Mouse (Mus musculus) activated CD4-positive, CD25-positive, alpha-beta regulatory T cell, adult 4 months (primary cell): Measurements from ENCODE around the gene Syne1. TPM values are rescaled to one million over a fixed set of nuclear protein-coding genes. Genes with fewer than 3 reads are reported as not detected.

Experiments
- ATAC-seq: one replicate; pipeline ENCODE4 v1.8.0; 2017
- polyA plus RNA-seq, 2 experiments: library from polyadenylated mRNA; unstranded; fragments of 100-300 nt; shearing (Covaris generic); gene quantifications; one replicate each; pipeline ENCODE4 v1.2.1; 2017

Syne1 gene
- 10 to 100 TPM; 14.7 to 17.8 TPM for polyA plus RNA-seq

GRCm38 (mm10) chr10:5551382-5551781 lies at the start of gene Syne1:
Gene Syne1 (minus strand): TSS chr10:5551482.
- no peak for ATAC-seq

- peak; percentile 63 for ATAC-seq
These were observed 48.8 kb upstream of the Syne1 start for GRCm38 (mm10) chr10:5600123-5600522.

DNA sequence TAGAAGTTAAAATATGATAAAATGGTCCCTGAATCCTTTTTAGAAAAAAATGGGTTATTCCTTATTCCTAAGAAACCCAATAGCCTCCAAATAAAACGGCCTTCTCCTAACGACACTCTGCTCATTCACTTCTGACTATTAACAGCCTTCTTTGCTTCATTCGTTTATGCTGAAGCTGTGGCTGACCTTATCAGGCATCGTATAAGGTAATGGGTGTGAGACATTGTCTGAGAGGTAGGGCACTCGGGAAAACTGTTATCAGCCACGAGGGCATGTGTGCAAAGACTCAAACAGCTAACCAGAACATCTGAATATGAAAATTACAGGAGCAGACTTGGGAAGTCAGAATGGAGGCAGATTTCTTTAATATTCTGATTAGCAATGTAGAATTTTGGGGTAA lies 45.3 kb upstream of the Syne1 start:
- no peak for ATAC-seq

GRCm38 (mm10) chr10:5594457-5594856 lies 43.2 kb upstream of the Syne1 start:
- no peak for ATAC-seq

- no peak for ATAC-seq
These were observed 42.2 kb upstream of the Syne1 start, which contains the start of gene Myct1 for GRCm38 (mm10) chr10:5593464-5593863. Gene Myct1 (plus strand): TSS chr10:5593775.

- no peak for ATAC-seq
These were observed 40.7 kb upstream of the Syne1 start for GRCm38 (mm10) chr10:5591996-5592395.

GRCm38 (mm10) chr10:5591061-5591460 lies 39.8 kb upstream of the Syne1 start:
- ATAC-seq, result no peak

DNA sequence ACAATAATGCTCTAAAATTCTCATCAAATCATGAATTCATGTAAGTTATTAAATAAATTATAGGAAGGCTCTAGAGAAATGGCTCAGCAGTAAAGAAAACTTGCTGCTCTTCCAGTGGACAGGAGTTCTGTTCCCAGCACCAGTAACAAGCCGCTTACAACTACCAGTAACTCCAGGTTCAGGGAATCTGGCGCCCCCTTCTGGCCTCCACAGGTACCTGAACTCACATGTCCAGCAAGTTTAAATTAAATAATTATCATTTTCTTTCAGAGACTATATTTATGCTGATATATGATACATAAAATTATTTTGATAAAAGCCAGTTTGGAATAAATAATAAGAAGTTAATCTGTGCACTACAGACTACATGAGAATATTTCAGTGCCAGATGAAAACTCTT lies 22.0 kb upstream of the Syne1 start:
- ATAC-seq, result no peak

DNA sequence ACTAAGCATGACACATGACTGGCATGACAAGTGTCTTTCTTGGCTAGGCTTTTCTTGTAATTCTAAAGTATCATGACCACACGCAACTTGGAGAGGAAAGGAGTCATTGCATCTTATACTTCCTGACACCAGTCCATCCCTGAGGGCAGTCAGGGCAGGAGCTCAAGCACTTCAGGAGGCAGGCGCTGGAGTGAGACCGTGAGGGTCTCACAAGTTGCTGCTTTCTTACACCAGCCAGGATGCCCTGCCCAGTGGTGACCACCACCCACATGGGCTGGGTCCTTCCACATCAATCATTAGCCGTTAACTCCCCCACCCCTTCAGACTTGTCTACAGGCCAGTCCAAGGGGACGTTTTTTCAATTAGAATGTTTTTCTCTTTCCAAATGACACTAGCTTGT lies 20.1 kb upstream of the Syne1 start:
- ATAC-seq, result no peak

DNA sequence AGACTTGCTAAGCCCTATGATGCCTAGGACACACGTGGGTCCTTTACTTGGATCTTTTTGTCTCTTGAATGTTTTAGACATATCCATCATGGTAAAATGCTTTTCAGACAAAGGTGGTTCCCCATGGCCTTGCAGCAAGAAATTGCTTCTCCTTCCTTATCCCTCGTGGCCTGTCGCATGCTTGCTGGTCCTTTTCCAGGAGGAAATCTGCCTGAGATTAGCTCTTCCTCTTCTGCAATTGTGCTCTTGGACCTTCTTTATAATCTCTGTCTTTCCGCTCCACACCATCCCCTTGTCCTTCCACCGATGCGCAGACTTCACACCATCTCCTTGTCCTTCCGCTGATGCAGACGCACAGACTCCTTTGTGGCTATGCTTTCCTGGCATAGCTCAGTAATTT lies 18.8 kb upstream of the Syne1 start:
- ATAC-seq, result no peak

DNA sequence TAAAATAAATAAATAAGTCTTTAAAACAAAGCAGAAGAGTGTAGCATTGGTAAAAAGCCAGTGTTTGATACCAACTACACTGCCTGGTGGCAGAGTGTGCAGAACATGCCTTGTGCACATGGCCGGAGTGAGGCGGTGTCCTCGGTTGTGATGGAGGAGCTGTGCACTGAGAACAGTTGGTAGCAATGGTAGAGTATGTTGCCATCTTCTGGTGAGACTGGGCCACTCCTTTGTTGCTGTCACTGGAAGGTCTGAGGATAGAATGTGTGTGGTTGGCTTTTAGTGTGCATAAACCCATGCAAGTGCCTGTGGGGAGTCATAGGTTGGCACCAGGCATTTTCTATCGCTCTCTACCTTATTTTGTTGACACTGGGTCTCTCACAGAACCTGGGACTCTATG lies 17.7 kb upstream of the Syne1 start:
- ATAC-seq, result no peak

- no peak for ATAC-seq
These were observed 10.4 kb upstream of the Syne1 start for GRCm38 (mm10) chr10:5561706-5562105.

DNA sequence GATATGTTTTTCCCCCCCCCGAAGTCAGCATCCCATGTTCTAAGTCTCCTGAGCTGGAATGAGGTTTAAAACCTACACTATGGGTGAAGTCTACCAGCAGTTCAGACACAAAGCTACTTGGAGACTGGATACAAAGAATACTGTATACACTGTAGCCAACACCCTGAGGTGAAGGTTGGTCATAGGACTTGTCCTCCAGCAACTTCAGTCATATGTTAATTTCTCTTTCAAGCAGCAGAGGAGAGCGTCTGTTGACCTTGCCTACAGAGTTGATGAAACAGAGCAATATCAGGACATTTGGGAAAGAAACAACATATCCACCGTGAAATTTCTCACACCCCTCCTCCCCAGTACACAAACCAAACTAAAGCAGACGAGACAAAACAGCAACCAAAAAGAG lies 9.2 kb upstream of the Syne1 start:
- ATAC-seq, result no peak

DNA sequence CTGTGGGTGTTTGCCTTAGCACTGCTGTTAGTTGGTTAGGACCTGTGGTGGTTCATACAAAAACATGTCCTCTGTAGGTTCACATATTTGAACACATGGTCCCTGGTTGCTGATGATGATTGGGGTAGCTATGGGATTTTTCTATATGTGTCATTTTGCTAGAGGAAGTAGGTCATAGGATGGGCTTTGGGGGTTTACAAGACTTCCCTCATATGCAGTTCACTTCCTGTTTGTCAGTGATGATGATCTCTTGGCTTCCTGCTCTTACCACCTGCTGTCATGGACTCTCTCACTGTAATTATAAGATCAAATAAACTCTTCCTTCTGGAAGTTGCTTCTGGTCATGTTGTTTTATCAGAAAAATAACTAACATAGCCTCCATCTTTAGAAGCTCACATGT lies 7.5 kb upstream of the Syne1 start:
- no peak for ATAC-seq

DNA sequence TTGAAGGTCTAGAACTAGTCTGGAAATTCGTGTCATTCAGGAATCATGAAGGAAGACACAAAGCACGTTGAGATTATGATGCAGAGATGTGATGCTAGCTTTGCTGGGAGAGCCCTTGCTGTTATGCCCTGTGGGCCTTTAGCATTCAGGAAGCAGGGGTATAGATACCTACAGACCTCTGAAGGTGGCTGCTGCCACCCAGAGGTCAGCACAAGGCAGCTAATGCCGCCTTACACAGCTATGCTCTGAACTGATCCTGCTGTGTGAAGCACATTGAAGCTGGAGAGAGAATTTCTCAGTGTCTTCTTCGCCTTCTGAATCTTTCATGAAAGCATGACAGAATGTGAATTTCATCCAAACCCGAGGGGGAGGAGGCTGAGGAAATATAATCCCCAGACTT lies 3.7 kb upstream of the Syne1 start:
- ATAC-seq, result no peak

DNA sequence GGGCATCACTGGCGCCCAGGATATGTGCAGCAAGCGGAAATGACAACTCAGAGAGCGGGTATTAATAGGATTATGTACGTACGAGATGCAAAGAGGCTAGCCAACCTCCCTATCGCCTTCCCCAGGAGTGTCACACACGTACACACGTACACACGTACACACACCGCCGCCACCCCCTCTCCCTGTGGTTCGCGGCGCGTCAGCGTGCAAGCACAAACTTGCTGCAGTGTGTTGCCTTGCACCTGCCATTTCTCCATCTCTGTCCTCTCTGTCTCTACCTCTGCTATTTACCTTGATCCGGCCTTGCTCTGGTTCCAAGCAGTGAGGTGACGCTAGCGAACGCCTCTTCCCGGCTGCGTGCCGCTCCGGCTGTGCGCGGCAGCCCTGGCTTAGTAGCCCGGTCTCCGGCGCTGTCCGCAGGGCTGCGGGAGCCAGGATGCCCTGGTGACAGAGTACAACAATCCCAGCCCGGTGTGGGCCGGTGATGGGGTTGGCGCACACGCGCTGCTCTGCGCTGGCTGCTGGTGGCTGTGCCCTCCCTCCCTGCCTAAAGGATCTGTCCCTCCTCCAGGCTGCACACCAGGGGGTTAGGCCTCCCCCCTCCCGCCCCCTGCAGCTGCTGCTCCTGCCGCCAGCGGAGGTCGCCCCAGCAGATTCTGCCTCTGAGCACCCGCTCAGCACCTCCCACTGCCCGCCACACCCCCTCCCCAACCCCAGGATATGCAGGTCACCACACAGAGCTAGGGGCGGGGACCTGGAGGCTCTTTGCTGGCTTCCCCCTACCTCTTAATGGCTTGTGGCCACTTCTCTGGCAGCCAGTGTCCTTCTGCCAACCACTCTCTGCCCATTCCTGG lies 887 bp downstream of the Syne1 start:
- ATAC-seq, result no peak

DNA sequence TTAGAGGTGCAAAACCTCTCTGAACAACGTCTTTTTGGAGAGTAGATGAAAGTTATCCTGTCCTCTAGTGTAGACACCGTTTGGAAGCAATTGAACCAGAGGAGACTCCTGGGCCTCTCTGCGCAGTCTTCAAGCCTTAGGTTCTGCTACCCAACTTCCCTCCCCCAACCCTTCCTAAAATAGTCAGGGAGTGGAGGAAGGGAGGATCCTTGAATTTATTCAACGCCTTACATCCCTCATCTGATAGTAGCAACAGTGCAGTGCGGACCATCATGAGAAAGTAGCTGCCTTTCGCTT lies 1.5 kb downstream of the Syne1 start:
- ATAC-seq, result no peak

GRCm38 (mm10) chr10:5548651-5549050 lies 2.6 kb downstream of the Syne1 start:
- no peak for ATAC-seq

GRCm38 (mm10) chr10:5547769-5548168 lies 3.5 kb downstream of the Syne1 start:
- no peak for ATAC-seq

DNA sequence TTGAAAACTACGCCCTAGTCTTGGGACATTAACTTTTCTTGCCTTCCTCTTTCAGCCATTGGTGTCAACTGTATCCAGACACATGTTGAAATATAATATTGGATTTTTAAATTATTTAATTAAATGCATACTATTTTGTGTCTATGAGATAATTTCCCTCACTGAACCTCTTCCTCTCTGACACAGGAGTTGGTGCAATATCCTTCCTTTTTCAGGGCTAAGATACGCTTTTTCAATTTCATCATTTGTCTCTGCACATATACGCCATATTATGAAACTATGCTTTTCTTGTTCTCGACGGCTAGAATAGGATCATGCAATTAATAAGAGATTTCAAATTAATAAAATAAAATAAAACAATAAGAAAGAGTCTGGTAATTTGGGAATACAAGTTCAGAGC lies 4.9 kb downstream of the Syne1 start:
- ATAC-seq, result no peak

DNA sequence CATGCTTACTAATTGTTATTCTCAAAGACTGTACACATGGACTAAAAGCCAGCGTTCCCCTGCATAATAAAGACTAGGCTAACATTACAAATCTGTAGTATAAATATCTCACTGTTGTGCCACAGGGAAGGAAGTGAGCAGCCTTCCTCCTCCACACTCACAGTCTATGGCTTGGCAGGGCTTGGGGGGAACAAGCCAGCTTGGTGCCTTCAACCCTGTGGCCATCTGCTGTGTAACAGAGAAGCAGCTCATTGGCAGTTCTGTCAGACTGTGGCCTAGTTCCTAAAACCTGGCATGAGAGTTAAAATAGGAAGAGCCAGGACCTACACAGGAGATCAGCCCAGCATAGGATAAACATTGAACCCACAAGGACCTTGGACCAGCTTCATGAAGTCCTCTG lies 23.0 kb downstream of the Syne1 start:
- ATAC-seq, result no peak

GRCm38 (mm10) chr10:5527634-5528033 lies 23.6 kb downstream of the Syne1 start:
- ATAC-seq, result no peak

GRCm38 (mm10) chr10:5522904-5523303 lies 28.4 kb downstream of the Syne1 start:
- no peak for ATAC-seq

DNA sequence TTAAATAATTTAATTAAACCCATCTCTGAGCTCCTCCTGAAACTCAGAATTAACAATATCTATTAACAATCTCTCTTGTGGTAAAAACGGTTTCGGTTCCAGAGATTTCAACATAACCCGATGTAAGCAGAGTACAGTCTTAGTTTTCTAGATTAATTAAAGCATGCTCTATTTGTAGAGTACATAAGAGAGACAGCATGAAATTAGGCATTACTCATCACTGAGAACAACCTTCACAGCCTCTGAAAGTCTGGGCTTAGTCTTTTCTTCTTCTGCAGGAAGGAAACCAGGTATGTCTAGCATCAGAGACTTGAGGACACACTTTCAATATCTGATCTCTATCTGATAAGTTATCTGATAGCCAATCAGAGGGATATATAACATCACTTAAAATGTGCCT lies 29.0 kb downstream of the Syne1 start:
- ATAC-seq, result no peak

DNA sequence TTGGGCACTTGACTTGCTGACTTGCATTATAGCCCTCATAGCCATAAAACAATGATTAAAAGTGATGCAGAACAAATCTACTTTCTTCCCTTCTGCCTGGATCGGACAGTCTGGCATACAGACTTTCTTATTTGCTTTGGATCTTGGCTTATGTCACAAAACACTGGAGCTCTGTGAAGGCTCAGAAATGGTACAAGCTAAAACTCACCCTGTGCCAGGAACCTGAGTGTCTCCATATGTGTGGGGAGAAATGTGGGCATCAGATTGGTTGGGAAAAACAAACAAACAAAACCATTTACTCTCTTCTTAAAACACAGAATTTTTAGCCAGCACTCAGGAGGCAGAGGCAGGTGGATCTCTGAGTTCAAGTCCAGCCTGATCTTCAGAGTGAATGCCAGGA lies 30.6 kb downstream of the Syne1 start:
- ATAC-seq, result no peak
